Mouse (Mus musculus) E14TG2a.4 (cell line): ENCODE data around the gene C1qtnf5.

Experiments used
- CTCF ChIP-seq: conservative IDR thresholded peaks from 2 replicates; pipeline ENCODE4 v1.5.1; 2014; ENCODE audit warnings: low read length
- POU5F1 ChIP-seq: IDR thresholded peaks from 2 replicates; pipeline ENCODE4 v1.6.1; 2014; ENCODE audit warnings: low read length, borderline replicate concordance

- TF ChIP-seq CTCF = no peak
- no peak for TF ChIP-seq POU5F1
Observed at GRCm38 (mm10) chr9:44130581-44131275, 23.7 kb downstream of the C1qtnf5 start.
